Mouse (Mus musculus) olfactory bulb, adult 2 months (tissue): Measurements from ENCODE around the gene Tsc22d1. TPM values are rescaled to one million over a fixed set of nuclear protein-coding genes. Genes with fewer than 3 reads are reported as not detected.

Experiments used
- H3K27ac ChIP-seq: fragments of 200-500 bp; 2 replicates; pipeline ENCODE4 v1.5.1; 2012; ENCODE audit warnings: low read depth, low read length; ENCODE audit not compliant: insufficient read depth
- H3K4me1 ChIP-seq: fragments of 200-500 bp; 2 replicates; pipeline ENCODE4 v1.6.1; 2012; ENCODE audit warnings: low read length; ENCODE audit not compliant: control insufficient read depth, insufficient read depth
- H3K4me3 ChIP-seq: fragments of 200-500 bp; 2 replicates; pipeline ENCODE4 v1.5.1; 2012; ENCODE audit warnings: mild to moderate bottlenecking, low read depth, low read length, moderate library complexity; ENCODE audit not compliant: insufficient read depth
- CTCF ChIP-seq: fragments of 200-500 bp; IDR thresholded peaks from 2 replicates; pipeline ENCODE4 v1.5.1; 2012; ENCODE audit warnings: low read depth, mild to moderate bottlenecking, low read length, moderate library complexity; ENCODE audit not compliant: insufficient read depth
- POLR2A ChIP-seq: fragments of 200-500 bp; IDR thresholded peaks from 2 replicates; pipeline ENCODE4 v1.6.1; 2012; ENCODE audit warnings: mild to moderate bottlenecking, low read depth, low read length, moderate library complexity; ENCODE audit not compliant: insufficient read depth
- WGBS: fragments of 180-500 bp; shearing (Covaris S2); methylation state at CpG from one replicate; pipeline ENCODE4 v1.1.7; 2018; 5-methylcytosine and 5-hydroxymethylcytosine counted together
- polyA plus RNA-seq: library from polyadenylated mRNA; stranded (reverse); fragments of >200 nt; gene quantifications from 2 replicates; pipeline ENCODE4 v1.2.4, GENCODE M21; 2012; ENCODE audit warnings: low replicate concordance; ENCODE audit not compliant: missing spikeins, insufficient read depth, insufficient read length

Tsc22d1 gene
- polyA plus RNA-seq, 1 experiment, result 635 TPM

GRCm38 (mm10) chr14:76457696-76458095, 42.9 kb downstream of the Tsc22d1 start:
- TF ChIP-seq CTCF (no peak), POLR2A (no peak)
- Histone ChIP-seq H3K4me1 (peaks cover 14% of the 10 kb centered on the region), H3K4me3 (no peak overlapping the region), H3K27ac (no peak overlapping the region)
- 82% methylated on average over 3 of the region's 3 CpGs for WGBS

GRCm38 (mm10) chr14:76460181-76460580, 45.4 kb downstream of the Tsc22d1 start:
- no peak for TF ChIP-seq CTCF
- no peak for TF ChIP-seq POLR2A
- H3K4me3 ChIP-seq, result no peak overlapping the region

GRCm38 (mm10) chr14:76461182-76461775, 46.5 kb downstream of the Tsc22d1 start:
- peaks cover 14% of the 10 kb centered on the region for H3K4me1 ChIP-seq
- WGBS, result 79% methylated on average over 10 of the region's 10 CpGs
- no peak overlapping the region for H3K27ac ChIP-seq
- TF ChIP-seq POLR2A (no peak), CTCF (no peak)
- H3K4me3 ChIP-seq, result no peak overlapping the region

More at GRCm38 (mm10) chr14:76460181-76460580, 45.4 kb downstream of the Tsc22d1 start:
- Histone ChIP-seq H3K27ac (no peak overlapping the region), H3K4me1 (peaks cover 14% of the 10 kb centered on the region)
- WGBS, result 78% methylated on average over 7 of the region's 7 CpGs

DNA sequence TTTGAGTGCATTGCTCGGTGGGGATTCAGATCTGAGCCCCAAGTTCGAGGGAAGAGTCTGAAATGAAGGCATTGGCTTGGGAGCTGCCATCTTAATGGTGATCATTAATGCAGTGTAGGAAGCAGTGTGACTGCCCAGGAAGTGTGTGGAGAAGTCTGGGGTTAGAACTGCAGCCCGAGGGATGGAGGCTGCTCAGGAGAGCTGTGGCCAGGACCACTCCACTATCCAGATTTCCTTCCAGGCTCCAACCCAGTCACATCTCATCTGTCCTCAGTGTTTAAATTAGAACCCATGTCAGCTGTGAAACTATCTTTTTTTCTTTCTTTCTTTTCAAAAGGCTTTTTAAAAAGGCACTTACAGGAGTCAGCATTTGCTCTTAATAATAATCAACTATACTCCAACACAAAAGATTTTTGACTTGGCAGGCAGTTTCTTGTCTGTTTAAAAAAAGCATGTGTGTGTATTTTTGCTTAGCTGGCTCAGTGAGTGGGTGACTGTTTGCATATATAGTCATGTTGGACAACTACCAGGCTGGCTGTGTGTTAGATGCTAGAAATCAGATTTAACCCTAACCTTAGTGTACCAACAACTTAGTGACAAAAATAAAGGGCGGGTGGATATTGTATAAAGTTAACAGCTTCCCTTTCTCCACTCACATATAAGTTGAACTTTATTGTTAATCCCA, 48.8 kb downstream of the Tsc22d1 start:
- Histone ChIP-seq H3K4me3 (no peak overlapping the region), H3K4me1 (peaks cover 16% of the 10 kb centered on the region), H3K27ac (no peak overlapping the region)
- WGBS, result 62% methylated on average over 4 of the region's 4 CpGs
- no peak for TF ChIP-seq CTCF
- no peak for TF ChIP-seq POLR2A

- TF ChIP-seq CTCF (no peak), POLR2A (no peak)
- Histone ChIP-seq H3K4me3 (no peak overlapping the region), H3K27ac (no peak overlapping the region), H3K4me1 (peaks cover 16% of the 10 kb centered on the region)
- WGBS, result 62% methylated on average over 3 of the region's 3 CpGs
Measured at GRCm38 (mm10) chr14:76464967-76465366, 50.2 kb downstream of the Tsc22d1 start.

DNA sequence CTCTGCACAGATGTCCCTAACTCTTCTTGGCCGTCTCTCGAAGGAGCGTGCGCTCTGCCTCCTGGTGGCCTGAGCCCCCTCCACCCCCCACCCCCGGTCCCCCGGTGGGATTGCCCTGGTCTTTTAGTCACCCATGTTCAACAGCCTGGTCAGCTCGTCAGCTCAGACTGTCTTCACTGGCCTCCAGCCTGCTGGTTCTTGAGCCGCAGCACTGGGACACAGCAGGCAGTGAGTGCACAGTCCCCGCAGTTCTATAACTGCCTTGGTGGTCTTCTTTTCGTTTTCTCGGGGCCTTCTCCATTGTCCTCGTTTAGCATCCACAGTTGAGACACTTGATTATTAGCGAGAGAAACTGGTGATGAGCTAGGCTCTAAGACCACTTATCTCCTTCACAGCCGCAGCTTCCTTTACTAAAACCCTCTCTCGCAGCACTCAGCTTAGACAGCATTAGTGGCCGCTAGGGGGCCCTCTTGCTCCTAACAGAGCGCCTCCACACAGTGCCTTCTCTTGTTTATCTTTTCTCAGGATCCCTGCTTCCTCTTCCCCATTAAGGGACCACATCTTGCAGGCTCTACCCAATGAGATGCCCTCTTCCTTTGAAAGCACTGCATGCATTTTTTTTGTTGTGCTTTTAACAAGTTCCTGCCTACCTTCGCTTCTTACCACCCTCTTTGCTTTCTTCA, 52.0 kb downstream of the Tsc22d1 start:
- 30% methylated on average over 18 of the region's 18 CpGs for WGBS
- no peak overlapping the region for H3K4me3 ChIP-seq
- TF ChIP-seq CTCF (peak; percentile 50; the same call in 1 of the 2 replicates), POLR2A (no peak)
- H3K27ac ChIP-seq, result no peak overlapping the region
- peaks cover 15% of the 10 kb centered on the region; the same call in 1 of the 2 replicates for H3K4me1 ChIP-seq

DNA sequence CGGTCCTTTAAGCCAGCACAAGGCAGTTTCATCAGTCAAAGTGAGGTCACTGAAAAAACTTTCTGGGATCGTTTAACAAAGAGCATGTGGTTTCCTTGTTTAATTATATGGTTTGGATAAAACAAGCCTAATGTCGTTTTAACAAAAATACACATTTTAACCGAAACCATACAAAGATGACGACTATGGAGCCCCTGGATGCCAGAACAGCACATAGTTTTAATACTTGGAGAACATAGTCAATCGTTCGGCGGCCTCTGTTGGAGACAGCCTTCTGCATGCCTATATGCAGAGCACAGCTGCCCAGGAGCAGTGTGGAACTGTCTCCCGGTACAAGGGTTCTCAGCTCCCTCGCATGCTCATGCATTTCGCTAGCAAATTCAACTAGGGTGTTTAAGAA, 53.2 kb downstream of the Tsc22d1 start:
- H3K4me3 ChIP-seq, result no peak overlapping the region
- no peak overlapping the region for H3K27ac ChIP-seq
- peaks cover 15% of the 10 kb centered on the region; the same call in 1 of the 2 replicates for H3K4me1 ChIP-seq
- TF ChIP-seq POLR2A, result no peak
- TF ChIP-seq CTCF, result no peak
- 56% methylated on average over 11 of the region's 11 CpGs for WGBS

DNA sequence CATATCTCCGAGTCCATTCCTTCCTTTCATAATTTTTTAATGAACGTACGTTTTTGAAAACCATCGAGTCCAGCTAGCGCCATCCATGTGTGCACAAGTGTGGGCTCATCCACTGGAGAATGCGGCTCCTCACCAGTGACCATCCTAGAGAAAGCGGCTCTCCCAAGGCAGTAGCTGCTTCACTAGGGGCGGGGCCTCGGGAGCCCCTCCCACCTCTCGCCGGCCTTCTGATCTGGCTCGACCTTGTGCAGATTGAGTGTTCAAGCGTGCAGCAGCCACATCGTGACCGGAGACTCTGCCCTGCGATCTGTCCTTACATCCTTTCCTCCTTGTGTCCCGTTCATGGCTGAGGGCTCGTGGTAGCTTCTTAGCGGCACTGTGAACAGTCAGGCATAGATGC, 56.5 kb downstream of the Tsc22d1 start:
- no peak overlapping the region for H3K27ac ChIP-seq
- H3K4me3 ChIP-seq, result no peak overlapping the region
- H3K4me1 ChIP-seq, result peaks cover 7% of the 10 kb centered on the region; the same call in 1 of the 2 replicates
- 78% methylated on average over 19 of the region's 19 CpGs for whole genome bisulfite sequencing
- no peak for TF ChIP-seq POLR2A
- no peak for TF ChIP-seq CTCF

GRCm38 (mm10) chr14:76472487-76472886, 57.7 kb downstream of the Tsc22d1 start:
- H3K4me1 ChIP-seq, result peaks cover 9% of the 10 kb centered on the region; the same call in 1 of the 2 replicates
- no peak overlapping the region for H3K4me3 ChIP-seq
- TF ChIP-seq POLR2A, result no peak
- no peak for TF ChIP-seq CTCF
- 64% methylated on average over 8 of the region's 8 CpGs for WGBS
- H3K27ac ChIP-seq, result no peak overlapping the region
